8 mouse cellular contexts compared by ENCODE assay signal in the genomic region with DNA sequence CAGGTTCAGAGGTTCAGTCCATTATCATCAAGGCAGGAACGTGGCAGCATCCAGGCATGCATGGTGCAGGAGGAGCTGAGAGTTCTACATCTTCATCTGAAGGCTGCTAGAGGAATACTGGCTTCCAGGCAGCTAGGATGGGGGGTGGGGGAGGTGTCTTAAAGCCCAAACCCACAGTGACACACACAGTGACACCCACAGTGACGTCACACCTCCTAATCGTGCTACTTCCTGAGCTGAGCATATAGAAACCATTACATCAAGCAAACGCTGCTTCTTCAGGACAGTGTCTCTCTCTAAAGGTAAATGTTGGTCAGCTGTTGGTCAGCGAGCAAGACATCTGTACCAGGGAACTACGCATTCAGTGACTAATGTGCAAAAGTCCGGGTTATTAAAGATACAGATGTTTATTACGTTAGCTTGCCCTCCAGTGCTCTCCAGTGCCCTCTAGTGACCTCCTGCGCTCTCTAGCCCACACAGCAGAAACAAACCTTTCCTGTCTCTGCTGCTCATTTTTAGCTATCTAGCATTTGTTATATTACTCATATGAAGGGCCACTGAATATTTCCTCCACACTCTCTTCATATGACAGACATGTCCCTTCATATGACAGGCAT.
A peak's percentile ranks its signal among the peaks of the same experiment; 100 is the strongest.
DNase-seq lines count a peak whose midpoint lies in the region; ATAC-seq and TF ChIP-seq lines count a peak whose summit lies in the region.

No protein-coding gene starts in this region.

- no peak for ATAC-seq in CD4-positive, CD25-positive, alpha-beta regulatory T cell, adult 4 months
- ATAC-seq in liver, postnatal 0 days, result peak; percentile 54; the same call in 1 of the 2 replicates
- ATAC-seq in forebrain, embryonic 11.5 days (replicated peaks; ENCODE audit: low FRiP score), result no peak

- H3K36me3 ChIP-seq in liver, postnatal 0 days (replicated peaks; ENCODE audit: insufficient read depth, low read length), result no peaks in the 10 kb centered on the region
- no peaks in the 10 kb centered on the region for H3K36me3 ChIP-seq in forebrain, embryonic 11.5 days (ENCODE audit: control insufficient read depth, insufficient read depth, low read length)

- peak; percentile 28 for DNase-seq in CD4-positive, CD25-positive, alpha-beta regulatory T cell, adult 2 months (ENCODE audit: low read depth, low spot score)
- peak; percentile 15 for DNase-seq in ovary, postnatal 36 days (ENCODE audit: low spot score)
- DNase-seq in ovary, postnatal 14 days (ENCODE audit: low spot score), result no peak
- peak; percentile 33 for DNase-seq in forelimb bud, embryonic 11.5 days (ENCODE audit: low read depth, low spot score)
- peak; percentile 40 for DNase-seq in liver, postnatal 0 days
- DNase-seq in frontal cortex, postnatal 14 days (ENCODE audit: low spot score in 2 of 2), result no peak
- no peak for DNase-seq in forebrain, embryonic 11.5 days (ENCODE audit: low spot score)

- no peak overlapping the region for H3K9ac ChIP-seq in liver, postnatal 0 days (replicated peaks)
- H3K9ac ChIP-seq in forebrain, embryonic 11.5 days (ENCODE audit: low read length), result no peak overlapping the region

- peak overlapping the region; percentile 27; the same call in 1 of the 2 replicates for H3K4me2 ChIP-seq in liver, postnatal 0 days (ENCODE audit: low read depth, low read length)
- no peak overlapping the region for H3K4me2 ChIP-seq in forebrain, embryonic 11.5 days (ENCODE audit: low read depth, low read length, severe bottlenecking)

- no peak overlapping the region for H3K4me3 ChIP-seq in liver, postnatal 0 days (ENCODE audit: low read depth, low read length)
- no peak overlapping the region for H3K4me3 ChIP-seq in forebrain, embryonic 11.5 days (ENCODE audit: low read depth, low read length)

- WGBS in liver, postnatal 0 days (ENCODE audit: insufficient replicate concordance), result 47% methylated on average over 9 of the region's 9 CpGs
- WGBS in forebrain, embryonic 11.5 days, result 72% methylated on average over 9 of the region's 9 CpGs

- 0 out of 2 replicates have a peak, but pooled peaks cover 6% of the 10 kb centered on the region for H3K4me1 ChIP-seq in liver, postnatal 0 days (ENCODE audit: insufficient read depth)
- H3K4me1 ChIP-seq in forebrain, embryonic 11.5 days (replicated peaks; ENCODE audit: control insufficient read depth, insufficient read depth, low read length), result no peaks in the 10 kb centered on the region; the same call in 1 of the 2 replicates

- no peaks in the 10 kb centered on the region for H3K9me3 ChIP-seq in liver, postnatal 0 days (ENCODE audit: low read length)
- no peaks in the 10 kb centered on the region for H3K9me3 ChIP-seq in forebrain, embryonic 11.5 days (ENCODE audit: control insufficient read depth, low read length)

- H3K27ac ChIP-seq in liver, postnatal 0 days (ENCODE audit: low read depth), result no peak overlapping the region
- H3K27ac ChIP-seq in forebrain, embryonic 11.5 days (ENCODE audit: low read depth, low read length), result no peak overlapping the region

- TF ChIP-seq CTCF in liver, postnatal 0 days (IDR thresholded peaks at IDR 0.05; ENCODE audit: low read depth), result peak; percentile 67

- TF ChIP-seq EP300 in liver, postnatal 0 days (IDR thresholded peaks at IDR 0.05; ENCODE audit: low read depth), result no peak

- no peaks in the 10 kb centered on the region for H3K27me3 ChIP-seq in liver, postnatal 0 days (ENCODE audit: insufficient read depth, low read length)
- H3K27me3 ChIP-seq in forebrain, embryonic 11.5 days (ENCODE audit: control insufficient read depth, insufficient read depth, low read length), result no peaks in the 10 kb centered on the region

Comparison
In these comparisons a context has a peak if more than half of its experiments do, and no peak if none do; other contexts are left out.
1. DNase-seq: peak in CD4-positive, CD25-positive, alpha-beta regulatory T cell, adult 2 months (single experiment), ovary, postnatal 36 days (single experiment), forelimb bud, embryonic 11.5 days (single experiment) and liver, postnatal 0 days (single experiment); none in ovary, postnatal 14 days (single experiment), frontal cortex, postnatal 14 days (0 of 2) and forebrain, embryonic 11.5 days (single experiment).